Mouse (Mus musculus) kidney, embryonic 15.5 days (tissue): ENCODE results near the gene Utrn. TPM values are rescaled to one million over a fixed set of nuclear protein-coding genes. Genes with fewer than 3 reads are reported as not detected.

Source experiments
- ATAC-seq: fragments of 200-750 bp; cut with Nextera tagmentation; replicated peaks from 2 replicates; pipeline ENCODE4 v1.8.0; 2017; ENCODE audit warnings: moderate TSS enrichment; ENCODE audit not compliant: low FRiP score
- H3K27ac ChIP-seq: fragments of 300-500 bp; sonication (generic); 2 replicates; pipeline ENCODE4 v1.5.1; 2015; ENCODE audit warnings: mild to moderate bottlenecking, inconsistent platforms
- H3K27me3 ChIP-seq: fragments of 300-500 bp; sonication (generic); 2 replicates; pipeline ENCODE4 v1.6.1; 2015; ENCODE audit warnings: inconsistent platforms
- H3K36me3 ChIP-seq: fragments of 300-500 bp; sonication (generic); 2 replicates; pipeline ENCODE4 v1.6.1; 2015; ENCODE audit warnings: inconsistent platforms
- H3K4me1 ChIP-seq: fragments of 300-500 bp; sonication (generic); 2 replicates; pipeline ENCODE4 v1.6.1; 2015; ENCODE audit warnings: inconsistent platforms
- H3K4me2 ChIP-seq: fragments of 300-500 bp; sonication (generic); 2 replicates; pipeline ENCODE4 v1.6.1; 2015; ENCODE audit warnings: moderate library complexity, mild to moderate bottlenecking, inconsistent platforms
- H3K4me3 ChIP-seq: fragments of 300-500 bp; sonication (generic); replicated peaks from 2 replicates; pipeline ENCODE4 v1.5.1; 2015; ENCODE audit warnings: mild to moderate bottlenecking, inconsistent platforms
- H3K9ac ChIP-seq: fragments of 300-500 bp; sonication (generic); 2 replicates; pipeline ENCODE4 v1.6.1; 2015; ENCODE audit warnings: mild to moderate bottlenecking, inconsistent platforms
- H3K9me3 ChIP-seq: fragments of 300-500 bp; sonication (generic); replicated peaks from 2 replicates; pipeline ENCODE4 v1.6.1; 2016; ENCODE audit warnings: inconsistent platforms
- WGBS: fragments of 180-500 bp; shearing (Covaris S2); methylation state at CpG from one replicate; pipeline ENCODE4 v1.1.7; 2015; ENCODE audit warnings: mixed read lengths; 5-methylcytosine and 5-hydroxymethylcytosine counted together
- polyA plus RNA-seq: library from polyadenylated mRNA; unstranded; fragments of >200 nt; fragmentation: Nextera tagmentation; extraction: Ambion mirVana; gene quantifications from 2 replicates; pipeline ENCODE4 v1.2.1, GENCODE M21; 2015

The Utrn gene
- polyA plus RNA-seq, 1 experiment from 2014 or later: 86.1 TPM

DNA sequence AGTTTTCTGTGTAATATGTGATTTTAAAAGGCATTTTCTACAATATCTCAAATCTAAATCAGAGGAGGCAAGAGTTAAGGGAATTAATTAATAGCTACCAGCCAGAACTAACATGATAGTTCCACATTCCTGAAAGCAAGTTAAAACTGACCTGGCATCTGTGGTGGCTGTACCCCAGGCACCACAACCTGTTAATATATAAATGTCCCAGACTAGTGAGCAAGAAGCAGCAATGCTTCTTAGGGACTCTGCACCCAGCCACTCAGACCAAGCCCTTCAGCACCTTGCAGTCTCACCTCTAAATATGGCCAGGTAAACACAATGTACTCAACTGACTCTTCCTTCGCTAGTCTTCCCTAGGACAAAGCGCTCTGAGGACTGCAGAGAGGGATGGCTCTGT lies 147.1 kb downstream of the Utrn start:
- H3K36me3 ChIP-seq: peaks cover 54% of the 10 kb centered on the region
- H3K4me1 ChIP-seq: peaks cover 24% of the 10 kb centered on the region
- H3K4me2 ChIP-seq: no peak overlapping the region
- no peaks in the 10 kb centered on the region for H3K27me3 ChIP-seq
- H3K27ac ChIP-seq: peak overlapping the region; percentile 78
- H3K9ac ChIP-seq: no peak overlapping the region
- peak; percentile 68; the same call in 1 of the 2 replicates for ATAC-seq
- H3K4me3 ChIP-seq: no peak overlapping the region
- 89% methylated on average over 2 of the region's 2 CpGs for WGBS
- H3K9me3 ChIP-seq: no peaks in the 10 kb centered on the region

DNA sequence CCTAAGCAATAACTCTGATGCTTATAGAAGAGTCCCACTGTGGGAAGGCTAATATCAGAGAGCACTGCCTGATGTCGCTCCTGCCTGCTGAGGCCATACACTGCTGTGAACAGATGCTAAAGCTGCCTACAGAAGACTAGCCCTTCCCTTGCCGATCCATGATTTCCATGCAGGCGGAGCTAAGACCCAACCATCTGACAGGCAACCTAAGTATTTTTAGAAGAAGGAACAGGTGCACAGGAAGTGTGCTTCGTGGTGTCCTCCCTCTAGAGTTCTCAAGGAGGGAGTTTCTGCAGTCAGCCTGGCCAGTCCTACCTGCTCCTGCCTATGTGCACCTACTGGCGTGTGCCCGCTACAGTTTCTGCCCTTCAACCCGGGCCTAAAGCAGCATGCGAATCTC lies 150.8 kb downstream of the Utrn start:
- H3K4me2 ChIP-seq: no peak overlapping the region
- no peak overlapping the region for H3K4me3 ChIP-seq
- no peak overlapping the region for H3K9ac ChIP-seq
- H3K36me3 ChIP-seq: peaks cover 59% of the 10 kb centered on the region
- H3K27me3 ChIP-seq: no peaks in the 10 kb centered on the region
- no peaks in the 10 kb centered on the region for H3K4me1 ChIP-seq
- 92% methylated on average over 8 of the region's 8 CpGs for WGBS
- H3K27ac ChIP-seq: no peak overlapping the region
- H3K9me3 ChIP-seq: no peaks in the 10 kb centered on the region
- ATAC-seq: no peak

- no peaks in the 10 kb centered on the region for H3K4me1 ChIP-seq
- 89% methylated on average over 3 of the region's 3 CpGs for WGBS
- ATAC-seq: no peak
- H3K27me3 ChIP-seq: no peaks in the 10 kb centered on the region
- H3K36me3 ChIP-seq: peaks cover 69% of the 10 kb centered on the region
- H3K4me3 ChIP-seq: no peak overlapping the region
- H3K9me3 ChIP-seq: no peaks in the 10 kb centered on the region
- no peak overlapping the region for H3K9ac ChIP-seq
- H3K4me2 ChIP-seq: no peak overlapping the region
- H3K27ac ChIP-seq: no peak overlapping the region
These were observed 151.8 kb downstream of the Utrn start for GRCm38 (mm10) chr10:12717381-12717780.

- Histone ChIP-seq H3K9ac (no peak overlapping the region), H3K27ac (no peak overlapping the region), H3K36me3 (peaks cover 75% of the 10 kb centered on the region), H3K4me2 (no peak overlapping the region), H3K9me3 (no peaks in the 10 kb centered on the region), H3K4me1 (no peaks in the 10 kb centered on the region), H3K4me3 (no peak overlapping the region), H3K27me3 (no peaks in the 10 kb centered on the region)
- no peak for ATAC-seq
- 74% methylated on average over 5 of the region's 5 CpGs for WGBS
These were observed 152.4 kb downstream of the Utrn start for GRCm38 (mm10) chr10:12716657-12717327.

GRCm38 (mm10) chr10:12713236-12713855 lies 155.8 kb downstream of the Utrn start:
- Histone ChIP-seq H3K9ac (no peak overlapping the region), H3K9me3 (no peaks in the 10 kb centered on the region), H3K36me3 (peaks cover 74% of the 10 kb centered on the region), H3K27ac (no peak overlapping the region), H3K4me1 (no peaks in the 10 kb centered on the region), H3K27me3 (no peaks in the 10 kb centered on the region), H3K4me2 (no peak overlapping the region), H3K4me3 (no peak overlapping the region)
- 86% methylated on average over 14 of the region's 14 CpGs for WGBS
- ATAC-seq: no peak

- Histone ChIP-seq H3K4me1 (no peaks in the 10 kb centered on the region), H3K4me2 (no peak overlapping the region), H3K27ac (no peak overlapping the region), H3K9ac (no peak overlapping the region), H3K27me3 (no peaks in the 10 kb centered on the region), H3K9me3 (no peaks in the 10 kb centered on the region), H3K36me3 (peaks cover 75% of the 10 kb centered on the region), H3K4me3 (no peak overlapping the region)
- 82% methylated on average over 11 of the region's 11 CpGs for WGBS
- ATAC-seq: no peak
These were observed 157.8 kb downstream of the Utrn start for GRCm38 (mm10) chr10:12711332-12711831.

GRCm38 (mm10) chr10:12706516-12706915 lies 162.6 kb downstream of the Utrn start:
- H3K9me3 ChIP-seq: no peaks in the 10 kb centered on the region
- H3K4me3 ChIP-seq: no peak overlapping the region
- peaks cover 50% of the 10 kb centered on the region for H3K36me3 ChIP-seq
- 94% methylated on average over 2 of the region's 2 CpGs for whole genome bisulfite sequencing
- peaks cover 18% of the 10 kb centered on the region for H3K4me1 ChIP-seq
- ATAC-seq: no peak; the same call in 1 of the 2 replicates
- H3K27ac ChIP-seq: no peak overlapping the region
- no peak overlapping the region for H3K9ac ChIP-seq
- H3K4me2 ChIP-seq: no peak overlapping the region
- no peaks in the 10 kb centered on the region for H3K27me3 ChIP-seq

DNA sequence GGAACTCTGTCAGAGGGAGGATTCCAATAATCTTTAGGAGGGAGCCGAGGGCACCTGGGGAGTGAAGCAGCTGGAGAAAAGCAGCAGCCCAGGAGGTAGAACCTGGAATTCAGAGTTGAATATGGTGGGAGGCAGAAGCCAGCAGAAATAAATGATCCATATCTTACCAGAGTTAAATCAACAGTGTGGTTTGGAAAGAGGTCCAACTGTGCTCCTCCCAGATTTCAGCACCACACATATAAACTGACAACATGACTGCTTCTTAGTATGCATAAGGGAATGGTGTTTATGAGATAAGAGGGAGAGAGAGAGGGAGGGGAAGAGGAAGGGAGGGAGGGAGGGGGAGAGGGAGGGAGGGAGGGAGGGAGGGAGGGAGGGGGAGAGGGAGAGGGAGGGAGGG lies 163.2 kb downstream of the Utrn start:
- Histone ChIP-seq H3K4me1 (peaks cover 21% of the 10 kb centered on the region), H3K27ac (no peak overlapping the region), H3K4me2 (no peak overlapping the region), H3K27me3 (no peaks in the 10 kb centered on the region), H3K4me3 (no peak overlapping the region), H3K36me3 (peaks cover 46% of the 10 kb centered on the region), H3K9ac (no peak overlapping the region), H3K9me3 (no peaks in the 10 kb centered on the region)
- ATAC-seq: no peak
- 44% methylated on average over 1 of the region's 1 CpGs for WGBS

DNA sequence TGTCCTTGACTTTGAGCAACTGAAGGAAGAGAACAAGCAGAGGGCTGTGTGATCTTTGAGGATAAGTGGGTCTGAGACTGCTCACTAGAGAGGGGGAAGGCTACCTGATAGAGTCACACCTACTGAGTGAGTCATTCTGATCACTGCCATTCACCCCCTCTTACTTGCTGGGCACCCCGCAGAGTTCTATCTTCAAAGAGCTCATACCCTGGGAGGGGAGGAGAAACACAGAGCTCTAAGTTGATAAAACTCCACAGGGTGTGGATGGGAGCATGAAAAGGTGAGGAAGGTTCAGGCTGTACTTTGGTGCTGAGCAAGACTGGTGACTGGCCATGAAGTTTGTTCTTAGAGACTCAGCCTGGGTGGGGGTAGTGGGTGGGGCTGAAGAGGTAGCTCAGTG lies 164.9 kb downstream of the Utrn start:
- H3K27ac ChIP-seq: no peak overlapping the region
- H3K27me3 ChIP-seq: no peaks in the 10 kb centered on the region
- ATAC-seq: no peak
- H3K4me2 ChIP-seq: no peak overlapping the region
- H3K36me3 ChIP-seq: peaks cover 36% of the 10 kb centered on the region
- H3K4me3 ChIP-seq: no peak overlapping the region
- peaks cover 21% of the 10 kb centered on the region for H3K4me1 ChIP-seq
- no peak overlapping the region for H3K9ac ChIP-seq
- WGBS: 50% methylated on average over 1 of the region's 1 CpGs
- no peaks in the 10 kb centered on the region for H3K9me3 ChIP-seq

DNA sequence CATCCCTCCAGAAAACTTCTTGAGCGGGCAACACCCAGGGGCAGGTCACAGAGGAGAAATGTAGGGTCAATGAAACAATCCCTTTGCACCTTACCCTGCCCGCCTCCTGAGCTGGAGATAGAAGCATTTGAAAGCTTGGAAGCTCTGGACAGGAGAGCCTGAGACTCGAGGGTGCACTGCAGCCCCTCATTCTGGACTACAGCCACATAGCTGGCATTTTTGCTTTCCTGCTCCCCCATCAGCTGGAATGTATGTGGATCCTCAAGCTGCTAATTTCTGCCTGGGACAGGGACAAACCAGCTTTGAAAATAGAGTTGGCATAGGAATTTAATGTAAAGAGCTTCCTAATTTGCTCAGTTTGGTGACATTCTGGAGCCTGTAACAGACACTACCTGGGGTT lies 165.6 kb downstream of the Utrn start:
- H3K4me3 ChIP-seq: no peak overlapping the region
- peaks cover 21% of the 10 kb centered on the region for H3K4me1 ChIP-seq
- no peak overlapping the region for H3K9ac ChIP-seq
- H3K4me2 ChIP-seq: no peak overlapping the region
- peaks cover 29% of the 10 kb centered on the region for H3K36me3 ChIP-seq
- no peaks in the 10 kb centered on the region for H3K27me3 ChIP-seq
- 69% methylated on average over 3 of the region's 3 CpGs for WGBS
- H3K9me3 ChIP-seq: no peaks in the 10 kb centered on the region
- H3K27ac ChIP-seq: no peak overlapping the region
- no peak for ATAC-seq

DNA sequence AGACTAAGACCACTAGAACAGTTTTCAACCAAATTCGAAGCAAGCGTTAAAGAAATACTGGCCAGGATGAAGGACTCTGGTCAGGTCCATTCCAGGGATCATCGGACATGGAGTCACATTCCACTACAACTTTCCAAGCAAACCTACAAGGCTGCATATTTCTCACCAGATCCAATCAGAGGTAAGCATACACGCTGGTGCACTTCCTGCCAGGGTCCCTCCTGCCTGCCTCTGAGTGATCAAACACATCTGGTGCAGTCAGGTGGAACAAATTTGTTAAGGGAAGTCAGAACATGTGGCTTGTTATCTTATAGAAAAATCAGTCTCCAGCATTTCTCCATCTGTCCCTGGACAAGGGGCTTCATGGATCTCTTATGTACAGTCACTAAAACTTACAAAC lies 167.0 kb downstream of the Utrn start:
- Histone ChIP-seq H3K9me3 (no peaks in the 10 kb centered on the region), H3K27ac (peak overlapping the region; percentile 75), H3K4me2 (no peak overlapping the region), H3K4me3 (no peak overlapping the region), H3K9ac (no peak overlapping the region), H3K4me1 (peaks cover 21% of the 10 kb centered on the region), H3K27me3 (no peaks in the 10 kb centered on the region), H3K36me3 (peaks cover 25% of the 10 kb centered on the region)
- peak; percentile 70 for ATAC-seq
- 45% methylated on average over 4 of the region's 4 CpGs for WGBS

- H3K4me1 ChIP-seq: peaks cover 21% of the 10 kb centered on the region
- no peak overlapping the region for H3K4me3 ChIP-seq
- H3K9me3 ChIP-seq: no peaks in the 10 kb centered on the region
- H3K27me3 ChIP-seq: no peaks in the 10 kb centered on the region
- no peak overlapping the region for H3K9ac ChIP-seq
- H3K36me3 ChIP-seq: peaks cover 24% of the 10 kb centered on the region
- no peak overlapping the region for H3K4me2 ChIP-seq
- WGBS: 53% methylated on average over 7 of the region's 7 CpGs
- ATAC-seq: peak; percentile 31
- peak overlapping the region; percentile 75 for H3K27ac ChIP-seq
These were observed 167.5 kb downstream of the Utrn start for GRCm38 (mm10) chr10:12701694-12702093.
